Mouse (Mus musculus) midbrain, embryonic 16.5 days (tissue): ENCODE measurements at regions not wholly inside any gene's neighbourhood (a gene's known extent, or its start where the extent isn't known, plus 50 kb on each side); places are given as distances from the start of the nearest gene placed in this dataset.

Experiments used
- ATAC-seq: fragments of 200-750 bp; cut with Nextera tagmentation; 2 replicates; pipeline ENCODE4 v1.8.0; 2017; ENCODE audit warnings: moderate TSS enrichment
- H3K27ac ChIP-seq: fragments of 300-500 bp; sonication (generic); 2 replicates; pipeline ENCODE4 v1.5.1; 2014; ENCODE audit warnings: mild to moderate bottlenecking, low read length, mixed read lengths
- H3K27me3 ChIP-seq: fragments of 300-500 bp; sonication (generic); 2 replicates; pipeline ENCODE4 v1.6.1; 2014; ENCODE audit warnings: low read depth, low read length, mixed read lengths; ENCODE audit not compliant: control insufficient read depth, insufficient read depth
- H3K36me3 ChIP-seq: fragments of 300-500 bp; sonication (generic); 2 replicates; pipeline ENCODE4 v1.6.1; 2014; ENCODE audit warnings: mild to moderate bottlenecking, low read length, moderate library complexity, mixed read lengths; ENCODE audit not compliant: control insufficient read depth, insufficient read depth
- H3K4me1 ChIP-seq: fragments of 300-500 bp; sonication (generic); 2 replicates; pipeline ENCODE4 v1.6.1; 2014; ENCODE audit warnings: mild to moderate bottlenecking, low read length, mixed read lengths; ENCODE audit not compliant: control insufficient read depth, insufficient read depth
- H3K4me2 ChIP-seq: fragments of 300-500 bp; sonication (generic); 2 replicates; pipeline ENCODE4 v1.6.1; 2014; ENCODE audit warnings: mild to moderate bottlenecking, low read length, mixed read lengths
- H3K4me3 ChIP-seq: fragments of 300-500 bp; sonication (generic); 2 replicates; pipeline ENCODE4 v1.5.1; 2014; ENCODE audit warnings: low read depth, mild to moderate bottlenecking, low read length, moderate library complexity, mixed read lengths
- H3K9ac ChIP-seq: fragments of 300-500 bp; sonication (generic); 2 replicates; pipeline ENCODE4 v1.6.1; 2014; ENCODE audit warnings: low read depth, low read length, mixed read lengths
- H3K9me3 ChIP-seq: fragments of 300-500 bp; sonication (generic); replicated peaks from 2 replicates; pipeline ENCODE4 v1.6.1; 2014; ENCODE audit warnings: mild to moderate bottlenecking, low read length, mixed read lengths; ENCODE audit not compliant: control insufficient read depth, poor library complexity, severe bottlenecking
- WGBS: fragments of 180-500 bp; shearing (Covaris S2); extraction: QIAGEN DNeasy Blood & Tissue Kit; methylation state at CpG from one replicate; pipeline ENCODE4 v1.1.7; 2014; 5-methylcytosine and 5-hydroxymethylcytosine counted together

GRCm38 (mm10) chr16:12892658-12893305, 216.7 kb upstream of the Ercc4 start:
- H3K27me3 ChIP-seq: no peaks in the 10 kb centered on the region
- no peak for ATAC-seq
- H3K27ac ChIP-seq: no peak overlapping the region
- H3K9me3 ChIP-seq: no peaks in the 10 kb centered on the region
- no peak overlapping the region for H3K4me2 ChIP-seq
- H3K9ac ChIP-seq: no peak overlapping the region
- WGBS: 82% methylated on average over 7 of the region's 7 CpGs
- no peak overlapping the region for H3K4me3 ChIP-seq
- no peaks in the 10 kb centered on the region for H3K4me1 ChIP-seq
- H3K36me3 ChIP-seq: no peaks in the 10 kb centered on the region

GRCm38 (mm10) chr16:12897267-12897666, 212.2 kb upstream of the Ercc4 start:
- Histone ChIP-seq H3K4me1 (no peaks in the 10 kb centered on the region), H3K36me3 (no peaks in the 10 kb centered on the region), H3K27me3 (no peaks in the 10 kb centered on the region), H3K9ac (no peak overlapping the region), H3K4me3 (no peak overlapping the region), H3K4me2 (no peak overlapping the region), H3K27ac (no peak overlapping the region), H3K9me3 (no peaks in the 10 kb centered on the region; the same call in 1 of the 2 replicates)
- 78% methylated on average over 1 of the region's 1 CpGs for WGBS
- ATAC-seq: no peak

- Histone ChIP-seq H3K36me3 (no peaks in the 10 kb centered on the region), H3K27ac (no peak overlapping the region), H3K9ac (no peak overlapping the region), H3K4me1 (no peaks in the 10 kb centered on the region), H3K4me3 (no peak overlapping the region), H3K4me2 (no peak overlapping the region), H3K27me3 (no peaks in the 10 kb centered on the region), H3K9me3 (no peaks in the 10 kb centered on the region; the same call in 1 of the 2 replicates)
- no peak for ATAC-seq
- WGBS: 63% methylated on average over 8 of the region's 8 CpGs
These were observed 208.8 kb upstream of the Ercc4 start for GRCm38 (mm10) chr16:12900670-12901069.

- Histone ChIP-seq H3K9me3 (no peaks in the 10 kb centered on the region; the same call in 1 of the 2 replicates), H3K4me3 (no peak overlapping the region), H3K36me3 (no peaks in the 10 kb centered on the region), H3K27me3 (no peaks in the 10 kb centered on the region), H3K4me2 (no peak overlapping the region), H3K4me1 (no peaks in the 10 kb centered on the region), H3K9ac (no peak overlapping the region), H3K27ac (0 out of 2 replicates have a peak overlapping the region, but pooled peaks have one; percentile 1)
- 44% methylated on average over 9 of the region's 9 CpGs for whole genome bisulfite sequencing
- ATAC-seq: no peak
These were observed 208.1 kb upstream of the Ercc4 start for GRCm38 (mm10) chr16:12901096-12901995.

- H3K9ac ChIP-seq: no peak overlapping the region
- no peak overlapping the region for H3K27ac ChIP-seq
- no peaks in the 10 kb centered on the region; the same call in 1 of the 2 replicates for H3K9me3 ChIP-seq
- H3K4me3 ChIP-seq: no peak overlapping the region
- no peaks in the 10 kb centered on the region for H3K4me1 ChIP-seq
- ATAC-seq: no peak
- no peaks in the 10 kb centered on the region for H3K27me3 ChIP-seq
- H3K36me3 ChIP-seq: no peaks in the 10 kb centered on the region
- no peak overlapping the region for H3K4me2 ChIP-seq
These were observed 207.5 kb upstream of the Ercc4 start for GRCm38 (mm10) chr16:12901996-12902319.

GRCm38 (mm10) chr16:12903161-12903560, 206.3 kb upstream of the Ercc4 start:
- no peak for ATAC-seq
- H3K4me1 ChIP-seq: no peaks in the 10 kb centered on the region
- WGBS: 97% methylated on average over 2 of the region's 2 CpGs

GRCm38 (mm10) chr16:12904937-12905336, 204.5 kb upstream of the Ercc4 start:
- H3K27me3 ChIP-seq: no peaks in the 10 kb centered on the region
- H3K36me3 ChIP-seq: no peaks in the 10 kb centered on the region
- H3K9me3 ChIP-seq: no peaks in the 10 kb centered on the region

More at GRCm38 (mm10) chr16:12903161-12903560, 206.3 kb upstream of the Ercc4 start:
- no peaks in the 10 kb centered on the region for H3K27me3 ChIP-seq
- H3K4me3 ChIP-seq: no peak overlapping the region
- no peak overlapping the region for H3K4me2 ChIP-seq
- no peak overlapping the region for H3K9ac ChIP-seq
- no peak overlapping the region for H3K27ac ChIP-seq
- no peaks in the 10 kb centered on the region for H3K36me3 ChIP-seq
- no peaks in the 10 kb centered on the region; the same call in 1 of the 2 replicates for H3K9me3 ChIP-seq

GRCm38 (mm10) chr16:12924668-12925067, 184.8 kb upstream of the Ercc4 start:
- H3K27ac ChIP-seq: no peak overlapping the region
- no peak overlapping the region for H3K9ac ChIP-seq
- H3K4me3 ChIP-seq: no peak overlapping the region
- no peaks in the 10 kb centered on the region for H3K27me3 ChIP-seq
- no peaks in the 10 kb centered on the region for H3K4me1 ChIP-seq
- no peak overlapping the region for H3K4me2 ChIP-seq
- no peak for ATAC-seq
- no peaks in the 10 kb centered on the region for H3K9me3 ChIP-seq
- WGBS: 94% methylated on average over 6 of the region's 6 CpGs
- no peaks in the 10 kb centered on the region for H3K36me3 ChIP-seq

More at GRCm38 (mm10) chr16:12904937-12905336, 204.5 kb upstream of the Ercc4 start:
- ATAC-seq: no peak
- Histone ChIP-seq H3K27ac (no peak overlapping the region), H3K4me3 (no peak overlapping the region), H3K4me1 (no peaks in the 10 kb centered on the region), H3K9ac (no peak overlapping the region), H3K4me2 (no peak overlapping the region)
- 68% methylated on average over 1 of the region's 1 CpGs for WGBS

GRCm38 (mm10) chr16:12925931-12926330, 183.6 kb upstream of the Ercc4 start:
- no peak for ATAC-seq
- WGBS: 77% methylated on average over 9 of the region's 9 CpGs
- no peaks in the 10 kb centered on the region for H3K4me1 ChIP-seq

More at GRCm38 (mm10) chr16:12925931-12926330, 183.6 kb upstream of the Ercc4 start:
- Histone ChIP-seq H3K4me3 (no peak overlapping the region), H3K9me3 (no peaks in the 10 kb centered on the region), H3K27me3 (no peaks in the 10 kb centered on the region), H3K4me2 (no peak overlapping the region), H3K9ac (no peak overlapping the region), H3K27ac (no peak overlapping the region), H3K36me3 (no peaks in the 10 kb centered on the region)
